Mouse (Mus musculus): ENCODE measurements around the gene Mthfs.
"Not testable (repeated sequence)": the region's sequence is repeated elsewhere in the genome, so short reads cannot be mapped to it uniquely, and the experiment has no call there.

- TF ChIP-seq CTCF (IDR thresholded peaks at IDR 0.05; ENCODE audit: control insufficient read depth, insufficient read depth, insufficient read length); MAX (IDR thresholded peaks at IDR 0.05); CEBPB (IDR thresholded peaks at IDR 0.05; ENCODE audit: low read depth); USF1 (IDR thresholded peaks at IDR 0.05; ENCODE audit: low read depth); MYOD1 (IDR thresholded peaks at IDR 0.05; ENCODE audit: control insufficient read depth, insufficient read length, low read depth); MYOG (IDR thresholded peaks at IDR 0.05; ENCODE audit: control insufficient read depth, extremely low read depth, insufficient read length): not testable (repeated sequence)
These were observed at the start of gene Mthfs for GRCm38 (mm10) chr9:89210353-89211064.
